Mouse (Mus musculus): ENCODE measurements around the gene Phtf1. TPM values are rescaled to one million over a fixed set of nuclear protein-coding genes. Genes with fewer than 3 reads are reported as not detected.

Phtf1 gene
- polyA plus RNA-seq, 1 experiment from 2014 or later: 52.9 TPM

DNA sequence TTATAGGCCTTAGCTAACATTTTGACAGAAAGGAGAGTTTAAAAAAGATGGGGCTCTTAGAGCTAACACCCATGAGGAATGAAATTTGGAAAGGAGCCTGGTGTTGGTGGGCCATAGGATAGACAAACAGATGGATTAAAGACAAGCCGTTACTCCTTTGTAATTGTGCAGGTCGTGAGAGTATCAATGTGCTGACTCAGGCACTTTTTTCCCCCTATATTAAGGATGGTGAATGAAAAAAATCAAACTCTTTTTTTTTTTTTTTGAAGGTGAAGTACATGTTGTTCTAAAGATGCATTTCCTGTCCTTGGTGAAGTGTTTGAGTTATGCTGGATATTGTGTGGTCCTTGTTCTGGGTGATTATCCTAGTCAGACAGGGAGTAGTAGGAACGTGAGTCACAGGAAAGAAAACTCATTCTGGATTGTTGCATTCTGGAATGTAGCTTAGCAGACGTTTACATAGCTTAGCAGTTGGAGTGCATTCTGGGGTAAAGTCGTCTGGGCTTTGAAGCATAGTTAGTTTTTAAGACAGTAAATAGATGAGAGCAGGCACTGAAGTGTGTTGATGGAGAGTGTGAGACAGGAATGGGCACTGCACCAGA is 20.0 kb downstream of the Phtf1 start:
- no peak for ATAC-seq (ENCODE audit: low FRiP score)
- Histone ChIP-seq H3K4me3 (replicated peaks) (no peak overlapping the region), H3K27me3 (no peaks in the 10 kb centered on the region), H3K9ac (no peak overlapping the region), H3K4me1 (no peaks in the 10 kb centered on the region), H3K27ac (no peak overlapping the region), H3K36me3 (replicated peaks) (peaks cover 59% of the 10 kb centered on the region), H3K9me3 (no peaks in the 10 kb centered on the region), H3K4me2 (no peak overlapping the region)
- WGBS: 69% methylated on average over 5 of the region's 5 CpGs

DNA sequence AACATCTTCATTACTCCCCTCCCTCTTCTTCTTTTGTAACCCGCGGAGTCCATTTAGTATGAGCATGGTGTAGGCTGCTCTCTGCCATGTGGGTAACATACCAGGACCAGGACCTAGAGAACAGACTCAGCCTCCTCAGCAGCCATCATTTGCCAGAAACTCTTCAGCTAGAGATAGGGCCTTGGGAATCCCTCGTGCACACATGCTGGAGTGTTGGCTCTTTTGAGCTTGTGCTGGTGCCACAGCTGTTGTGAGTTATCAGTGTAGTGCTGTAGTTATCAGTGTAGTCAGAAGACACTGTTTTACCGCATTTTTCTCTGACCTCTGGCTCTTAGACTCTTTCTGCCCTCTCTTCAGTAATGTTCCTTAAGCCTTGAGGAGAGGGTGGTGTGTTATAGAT is 21.4 kb downstream of the Phtf1 start:
- WGBS: 95% methylated on average over 4 of the region's 4 CpGs
- H3K9ac ChIP-seq: no peak overlapping the region

DNA sequence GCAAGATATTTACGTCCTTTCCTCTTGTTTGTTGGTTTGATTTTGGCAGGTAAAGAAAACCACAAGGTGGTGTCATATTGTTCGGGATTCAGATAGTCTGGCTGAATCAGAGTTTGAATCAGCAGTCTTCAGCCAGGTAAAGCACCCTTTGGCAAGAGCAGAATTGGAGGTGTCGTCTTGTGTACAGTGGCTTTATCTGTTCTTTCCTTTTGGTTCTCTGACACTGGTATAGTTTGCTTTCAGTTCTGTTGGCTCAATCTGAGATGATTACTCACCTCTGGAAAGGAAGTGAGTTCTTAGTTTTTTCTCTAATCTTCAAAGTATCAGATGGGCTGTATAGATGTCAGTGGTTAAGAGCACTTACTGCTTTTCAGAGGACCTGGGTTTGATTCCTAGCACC is 23.4 kb downstream of the Phtf1 start:
- Histone ChIP-seq H3K36me3 (replicated peaks) (peaks cover 56% of the 10 kb centered on the region), H3K27me3 (no peaks in the 10 kb centered on the region), H3K9me3 (no peaks in the 10 kb centered on the region), H3K4me1 (no peaks in the 10 kb centered on the region), H3K4me2 (no peak overlapping the region), H3K4me3 (replicated peaks) (no peak overlapping the region), H3K27ac (no peak overlapping the region), H3K9ac (no peak overlapping the region)
- WGBS: 93% methylated on average over 3 of the region's 3 CpGs
- ATAC-seq (ENCODE audit: low FRiP score): no peak

More for the DNA sequence above, 21.4 kb downstream of the Phtf1 start:
- Histone ChIP-seq H3K27me3 (no peaks in the 10 kb centered on the region), H3K4me3 (replicated peaks) (no peak overlapping the region), H3K4me2 (no peak overlapping the region), H3K4me1 (no peaks in the 10 kb centered on the region), H3K27ac (no peak overlapping the region), H3K9me3 (no peaks in the 10 kb centered on the region), H3K36me3 (replicated peaks) (peaks cover 57% of the 10 kb centered on the region)
- ATAC-seq (ENCODE audit: low FRiP score): no peak

DNA sequence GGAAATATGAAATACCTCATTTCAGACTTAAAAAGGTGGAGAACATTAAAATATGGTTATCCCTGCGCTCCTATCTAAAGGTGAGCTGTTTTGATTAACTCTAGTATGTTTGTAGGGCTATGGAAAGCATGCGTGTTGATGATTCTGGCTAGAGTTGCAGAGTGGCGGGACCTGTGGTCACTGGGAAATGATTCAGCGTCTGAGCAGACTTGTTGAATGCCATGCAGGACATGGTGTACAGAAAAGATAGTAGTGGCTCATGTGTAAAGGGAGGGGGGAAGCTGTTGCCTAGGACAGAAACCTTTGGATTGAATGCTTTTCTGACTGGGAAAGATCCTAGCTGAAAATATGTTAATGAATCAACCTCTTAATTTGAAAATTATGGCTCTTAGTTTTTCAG is 30.8 kb downstream of the Phtf1 start:
- Histone ChIP-seq H3K27me3 (no peaks in the 10 kb centered on the region), H3K4me3 (replicated peaks) (no peak overlapping the region), H3K4me1 (no peaks in the 10 kb centered on the region), H3K4me2 (no peak overlapping the region), H3K36me3 (replicated peaks) (peaks cover 66% of the 10 kb centered on the region), H3K9ac (no peak overlapping the region), H3K9me3 (no peaks in the 10 kb centered on the region), H3K27ac (no peak overlapping the region)
- 96% methylated on average over 4 of the region's 4 CpGs for WGBS
- no peak for ATAC-seq (ENCODE audit: low FRiP score)

DNA sequence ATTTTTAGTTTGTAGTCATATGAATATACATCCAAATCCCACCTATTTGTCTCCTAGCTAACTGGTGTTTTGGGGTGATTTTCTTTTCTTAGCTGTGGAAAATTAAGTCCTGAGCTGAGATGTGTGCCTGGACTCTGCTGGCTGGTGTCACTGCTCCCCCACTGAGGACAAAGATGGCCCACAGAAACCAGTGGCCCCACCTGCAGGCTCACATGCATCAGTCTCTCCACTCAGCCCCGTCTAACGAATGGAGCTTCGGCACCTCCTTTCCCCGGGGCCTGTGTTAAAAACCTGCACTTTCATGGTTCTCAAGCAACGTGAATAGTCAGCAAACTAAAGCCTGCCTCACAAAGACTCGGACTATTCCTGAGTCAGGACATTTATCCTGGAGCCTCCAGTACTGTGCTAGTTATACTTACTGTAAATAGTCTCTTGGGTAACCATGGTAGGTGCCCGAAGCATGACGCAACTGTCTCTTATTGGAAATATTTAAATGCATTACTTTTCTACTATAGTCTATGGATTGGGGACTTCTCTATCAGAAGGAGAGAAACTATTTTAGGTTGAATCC is 39.1 kb downstream of the Phtf1 start:
- no peak overlapping the region for H3K27ac ChIP-seq
- no peak overlapping the region for H3K4me3 ChIP-seq (replicated peaks)
- no peaks in the 10 kb centered on the region for H3K27me3 ChIP-seq
- 79% methylated on average over 8 of the region's 8 CpGs for WGBS
- no peak for ATAC-seq (ENCODE audit: low FRiP score)
- H3K9ac ChIP-seq: no peak overlapping the region
- H3K4me2 ChIP-seq: no peak overlapping the region
- H3K36me3 ChIP-seq (replicated peaks): peaks cover 42% of the 10 kb centered on the region
- H3K9me3 ChIP-seq: no peaks in the 10 kb centered on the region
- H3K4me1 ChIP-seq: no peaks in the 10 kb centered on the region

DNA sequence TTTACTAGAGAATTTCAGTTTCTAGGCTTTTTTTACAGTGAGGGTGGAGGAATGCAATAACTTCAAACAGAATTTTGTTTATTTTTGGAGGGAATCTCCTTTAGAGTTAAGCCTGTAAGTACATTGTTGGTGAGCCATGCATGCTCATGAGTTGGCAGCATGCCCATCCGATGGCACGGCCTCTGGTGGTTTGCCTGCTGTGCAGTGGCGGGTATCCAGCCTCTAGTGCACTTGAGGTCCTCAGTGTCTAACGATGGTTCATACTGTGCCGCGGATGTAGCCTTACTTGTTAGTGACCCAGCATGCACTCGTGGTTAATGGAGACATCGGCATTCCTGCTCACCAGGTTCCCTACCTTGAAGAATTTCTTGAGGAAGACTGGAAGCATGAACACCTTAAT is 39.6 kb downstream of the Phtf1 start:
- Histone ChIP-seq H3K4me3 (replicated peaks) (no peak overlapping the region), H3K4me2 (no peak overlapping the region), H3K9me3 (no peaks in the 10 kb centered on the region), H3K27ac (no peak overlapping the region), H3K27me3 (no peaks in the 10 kb centered on the region), H3K36me3 (replicated peaks) (peaks cover 39% of the 10 kb centered on the region), H3K9ac (no peak overlapping the region), H3K4me1 (no peaks in the 10 kb centered on the region)
- 59% methylated on average over 8 of the region's 8 CpGs for WGBS
- ATAC-seq (ENCODE audit: low FRiP score): peak; percentile 51; the same call in 1 of the 2 replicates

DNA sequence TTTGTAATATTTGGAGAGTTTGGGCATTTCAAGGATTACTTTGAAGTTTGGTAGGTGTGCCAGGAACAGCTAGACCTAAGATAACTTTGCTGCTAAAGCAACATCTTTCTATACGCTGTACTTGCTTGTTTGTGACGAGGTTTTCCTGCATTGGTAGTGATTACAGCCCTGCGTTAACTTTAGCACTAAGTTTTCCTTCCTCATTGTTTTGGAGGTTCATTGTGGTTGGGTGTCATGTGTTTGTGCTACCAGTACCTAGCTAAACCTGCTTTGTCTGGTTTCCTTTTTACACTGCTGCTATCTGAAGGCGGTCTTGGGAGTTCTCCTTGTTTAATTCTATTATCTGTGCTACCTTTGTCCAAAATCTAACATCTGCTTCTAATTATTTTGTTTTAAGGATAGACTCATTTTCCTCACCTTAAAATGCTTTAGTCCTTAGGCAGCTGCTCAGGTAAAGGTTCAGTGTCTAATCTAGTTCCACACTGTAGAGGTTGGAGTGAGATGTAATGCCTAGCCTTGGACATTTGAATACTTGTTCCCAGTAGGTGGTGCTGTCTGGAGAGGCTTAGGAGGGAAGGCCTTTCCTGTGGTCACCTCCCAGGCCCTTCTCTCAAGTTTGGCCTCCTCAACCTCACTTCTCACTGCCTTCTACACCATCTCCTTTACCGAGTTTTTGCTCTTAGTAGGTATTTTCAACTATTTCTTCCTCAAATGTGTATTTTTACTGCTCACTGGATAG is 42.2 kb downstream of the Phtf1 start:
- WGBS: 89% methylated on average over 5 of the region's 5 CpGs
- no peak overlapping the region for H3K4me3 ChIP-seq (replicated peaks)
- no peaks in the 10 kb centered on the region for H3K4me1 ChIP-seq
- H3K9me3 ChIP-seq: no peaks in the 10 kb centered on the region
- H3K36me3 ChIP-seq (replicated peaks): peaks cover 33% of the 10 kb centered on the region
- ATAC-seq (ENCODE audit: low FRiP score): no peak
- H3K27me3 ChIP-seq: no peaks in the 10 kb centered on the region
- H3K9ac ChIP-seq: no peak overlapping the region
- no peak overlapping the region for H3K27ac ChIP-seq
- no peak overlapping the region for H3K4me2 ChIP-seq

DNA sequence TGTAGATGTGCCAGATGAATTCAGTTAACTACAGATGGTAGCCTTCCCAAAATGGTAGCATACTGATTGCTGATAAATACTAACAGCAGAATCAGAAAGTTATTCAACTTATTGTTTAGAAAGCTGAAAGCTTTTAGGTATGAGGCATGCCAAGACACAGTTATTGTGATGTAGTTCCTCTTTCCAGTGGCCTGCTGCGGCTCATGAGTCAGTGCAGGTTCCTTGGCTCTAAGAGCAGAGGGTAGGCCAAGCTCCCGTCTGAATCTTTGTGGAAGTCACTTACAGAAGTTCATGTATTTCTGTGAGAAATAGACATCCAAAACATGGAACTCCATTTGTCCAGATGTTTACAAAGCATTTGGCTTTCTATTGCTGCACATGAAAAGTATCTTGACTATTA is 44.1 kb downstream of the Phtf1 start:
- ATAC-seq (ENCODE audit: low FRiP score): no peak
- H3K27ac ChIP-seq: no peak overlapping the region
- H3K36me3 ChIP-seq (replicated peaks): peaks cover 32% of the 10 kb centered on the region
- WGBS: 84% methylated on average over 2 of the region's 2 CpGs
- H3K27me3 ChIP-seq: no peaks in the 10 kb centered on the region
- H3K4me1 ChIP-seq: no peaks in the 10 kb centered on the region
- H3K4me3 ChIP-seq (replicated peaks): no peak overlapping the region
- no peak overlapping the region for H3K4me2 ChIP-seq
- no peaks in the 10 kb centered on the region for H3K9me3 ChIP-seq
- no peak overlapping the region for H3K9ac ChIP-seq

DNA sequence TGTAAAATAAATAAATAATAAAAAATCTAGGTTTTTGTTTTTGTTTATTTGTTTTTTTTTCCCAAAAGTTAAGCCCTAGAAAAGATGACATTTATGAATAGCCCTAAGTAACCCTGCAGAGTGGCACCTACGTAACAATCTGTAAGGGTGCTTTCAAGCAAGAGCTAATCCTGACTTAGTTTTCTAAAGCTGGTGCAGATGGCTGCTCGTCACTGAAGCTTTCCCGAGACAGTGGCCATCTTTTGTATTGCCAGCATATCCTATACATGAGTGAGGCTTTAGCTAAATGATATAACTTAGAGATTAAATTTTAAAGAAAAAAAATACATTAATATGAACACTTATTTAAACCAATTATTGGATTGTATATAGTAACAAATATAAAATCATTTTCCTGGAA is 50.0 kb downstream of the Phtf1 start:
- 53% methylated on average over 3 of the region's 3 CpGs for WGBS
- Histone ChIP-seq H3K4me2 (no peak overlapping the region), H3K27me3 (no peaks in the 10 kb centered on the region), H3K27ac (no peak overlapping the region), H3K4me3 (replicated peaks) (no peak overlapping the region), H3K4me1 (no peaks in the 10 kb centered on the region), H3K36me3 (replicated peaks) (peaks cover 38% of the 10 kb centered on the region), H3K9me3 (no peaks in the 10 kb centered on the region), H3K9ac (no peak overlapping the region)
- no peak for ATAC-seq (ENCODE audit: low FRiP score)

DNA sequence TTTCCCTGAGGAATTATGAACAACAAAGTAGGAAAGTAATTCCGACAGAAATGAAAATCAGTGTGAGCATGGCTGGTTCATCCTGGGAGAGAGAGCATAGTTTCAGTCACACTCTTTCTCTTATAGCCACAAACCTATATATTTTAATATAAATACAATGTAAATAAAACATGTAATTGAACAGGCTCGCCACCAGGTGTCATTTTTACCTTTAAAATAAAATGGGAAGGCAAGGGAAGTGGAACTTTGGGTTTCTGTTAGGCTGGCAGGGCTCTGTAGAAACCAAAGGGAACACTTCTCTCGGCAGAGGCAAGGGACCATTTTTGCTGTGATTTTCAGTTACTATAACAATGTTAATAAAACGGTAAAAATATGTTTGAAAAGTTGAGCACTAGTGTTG is 51.5 kb downstream of the Phtf1 start:
- H3K36me3 ChIP-seq (replicated peaks): peaks cover 37% of the 10 kb centered on the region
- H3K4me2 ChIP-seq: no peak overlapping the region
- WGBS: 72% methylated on average over 4 of the region's 4 CpGs
- H3K4me3 ChIP-seq (replicated peaks): no peak overlapping the region
- H3K9ac ChIP-seq: no peak overlapping the region
- no peak overlapping the region for H3K27ac ChIP-seq
- ATAC-seq (ENCODE audit: low FRiP score): no peak
- no peaks in the 10 kb centered on the region for H3K9me3 ChIP-seq
- H3K4me1 ChIP-seq: no peaks in the 10 kb centered on the region
- no peaks in the 10 kb centered on the region for H3K27me3 ChIP-seq

DNA sequence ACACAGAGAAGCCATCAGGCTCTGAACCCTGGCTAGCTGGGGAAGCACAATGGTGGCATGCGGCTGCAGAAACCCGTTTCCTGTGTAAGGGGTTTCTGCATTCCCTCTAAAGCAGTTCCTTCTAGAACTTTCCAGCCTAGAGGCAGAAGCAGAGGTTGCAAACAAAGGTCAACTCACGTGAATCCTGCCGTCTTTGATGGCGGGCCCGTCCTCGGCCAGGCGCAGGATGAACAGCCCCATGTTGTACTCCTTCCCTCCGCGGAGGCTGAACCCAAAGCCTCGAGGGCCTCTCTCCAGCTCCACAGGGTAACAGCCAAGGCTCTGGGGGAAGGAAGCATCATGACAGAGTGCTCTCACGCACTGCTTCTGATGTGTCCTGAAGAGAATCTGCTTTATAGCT is 52.2 kb downstream of the Phtf1 start:
- Histone ChIP-seq H3K27ac (no peak overlapping the region), H3K9ac (no peak overlapping the region), H3K36me3 (replicated peaks) (peaks cover 30% of the 10 kb centered on the region), H3K27me3 (no peaks in the 10 kb centered on the region), H3K4me3 (replicated peaks) (no peak overlapping the region), H3K4me2 (no peak overlapping the region), H3K4me1 (no peaks in the 10 kb centered on the region), H3K9me3 (no peaks in the 10 kb centered on the region)
- WGBS: 92% methylated on average over 12 of the region's 12 CpGs
- ATAC-seq (ENCODE audit: low FRiP score): no peak

DNA sequence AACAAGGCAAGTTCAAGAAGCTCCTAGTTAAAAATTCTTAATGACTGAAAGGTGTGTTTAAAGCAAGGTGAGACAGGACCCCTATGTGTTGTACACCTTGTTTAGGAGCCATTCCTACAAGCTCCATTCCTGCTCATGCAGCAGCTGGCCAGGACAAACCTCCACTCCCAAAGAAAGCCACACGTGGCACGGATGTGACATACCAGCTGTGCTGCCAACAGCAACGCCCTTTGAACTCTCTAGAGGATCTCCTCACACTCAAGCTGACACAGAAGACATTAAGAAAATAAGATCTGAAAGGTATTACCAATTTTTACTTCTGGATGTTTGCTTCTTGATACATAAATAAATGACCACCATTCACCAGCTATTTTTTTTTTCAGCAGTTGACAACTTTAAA is 59.0 kb downstream of the Phtf1 start:
- Histone ChIP-seq H3K27ac (no peak overlapping the region), H3K4me2 (no peak overlapping the region), H3K27me3 (no peaks in the 10 kb centered on the region), H3K36me3 (replicated peaks) (peaks cover 12% of the 10 kb centered on the region), H3K9ac (no peak overlapping the region), H3K9me3 (no peaks in the 10 kb centered on the region), H3K4me3 (replicated peaks) (no peak overlapping the region), H3K4me1 (no peaks in the 10 kb centered on the region)
- ATAC-seq (ENCODE audit: low FRiP score): no peak
- WGBS: 67% methylated on average over 3 of the region's 3 CpGs

DNA sequence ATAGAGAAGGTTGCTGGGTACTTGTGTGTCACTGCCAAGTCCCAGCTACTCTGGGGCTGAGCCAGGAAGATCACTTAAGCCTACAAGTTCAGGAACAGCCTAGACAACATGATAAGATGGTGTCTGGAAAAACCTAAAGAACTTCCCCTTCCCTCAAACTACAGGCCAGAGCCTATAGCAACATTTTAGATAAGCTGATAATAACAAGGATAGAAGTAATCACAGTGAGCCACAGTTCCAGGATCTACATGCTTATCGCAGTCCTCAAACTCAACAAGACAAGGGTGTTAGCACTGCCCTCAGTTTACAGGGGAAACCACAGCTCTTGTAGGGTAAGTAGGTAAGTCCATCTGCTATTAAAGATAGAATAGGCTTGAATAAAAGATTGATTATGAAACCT is 64.2 kb downstream of the Phtf1 start:
- H3K27me3 ChIP-seq: no peaks in the 10 kb centered on the region
- WGBS: 93% methylated on average over 1 of the region's 1 CpGs
- no peaks in the 10 kb centered on the region for H3K9me3 ChIP-seq
- no peak for ATAC-seq (ENCODE audit: low FRiP score)
- H3K4me3 ChIP-seq (replicated peaks): no peak overlapping the region
- H3K27ac ChIP-seq: no peak overlapping the region
- H3K9ac ChIP-seq: no peak overlapping the region
- H3K4me2 ChIP-seq: no peak overlapping the region
- H3K4me1 ChIP-seq: no peaks in the 10 kb centered on the region
- H3K36me3 ChIP-seq (replicated peaks): no peaks in the 10 kb centered on the region
